Mouse (Mus musculus) effector memory CD4-positive, alpha-beta T cell, adult 5 months (primary cell): ENCODE measurements around the gene Zfp512. TPM values are rescaled to one million over a fixed set of nuclear protein-coding genes. Genes with fewer than 3 reads are reported as not detected.

Source experiments
- polyA plus RNA-seq: library from polyadenylated mRNA; unstranded; fragments of 100-300 nt; shearing (Covaris generic); gene quantifications from one replicate; pipeline ENCODE4 v1.2.1, GENCODE M21; 2017

Gene Zfp512
- polyA plus RNA-seq = 32.7 TPM

GRCm38 (mm10) chr5:31451878-31452561 lies at the start of gene Zfp512:
Zfp512 (plus strand) TSS chr5:31452431.

GRCm38 (mm10) chr5:31485440-31485839 lies 33.2 kb downstream of the Zfp512 start, which contains the start of gene 4930548H24Rik:
4930548H24Rik (plus strand) TSS chr5:31485740.

GRCm38 (mm10) chr5:31494513-31495297 lies 42.5 kb downstream of the Zfp512 start, which contains the start of gene Gpn1:
Gpn1 (plus strand) TSS chr5:31494741.

GRCm38 (mm10) chr5:31526354-31527116 lies 74.3 kb downstream of the Zfp512 start, which contains the start of gene Slc4a1ap:
Slc4a1ap (plus strand) TSS chr5:31526995.

GRCm38 (mm10) chr5:31527707-31528106 lies 75.5 kb downstream of the Zfp512 start, which contains the start of gene Supt7l:
Supt7l (minus strand) TSS chr5:31527807.

Other genes starting within 250 kb of the Zfp512 start
- gene Ppm1g, start 231.7 kb upstream of the Zfp512 start, polyA plus RNA-seq = 166 TPM
- 283 TPM for gene Nrbp1, start 211.6 kb upstream of the Zfp512 start, polyA plus RNA-seq
- gene Gm9970, start 211.2 kb upstream of the Zfp512 start, polyA plus RNA-seq = not detected
- 42.2 TPM for gene Krtcap3, start 200.7 kb upstream of the Zfp512 start, polyA plus RNA-seq
- gene Ift172, start 161.3 kb upstream of the Zfp512 start, polyA plus RNA-seq = 8.5 TPM
- 4.6 TPM for gene Fndc4, start 156.4 kb upstream of the Zfp512 start, polyA plus RNA-seq
- gene Gckr, start 155.0 kb upstream of the Zfp512 start, polyA plus RNA-seq = not detected
- not detected for gene 4930548H24Rik, start 33.3 kb downstream of the Zfp512 start, polyA plus RNA-seq
- gene Gpn1, start 42.3 kb downstream of the Zfp512 start, polyA plus RNA-seq = 30.7 TPM
- 53.6 TPM for gene Slc4a1ap, start 74.6 kb downstream of the Zfp512 start, polyA plus RNA-seq
- gene Supt7l, start 75.4 kb downstream of the Zfp512 start, polyA plus RNA-seq = 11.5 TPM
- 187 TPM for gene Mrpl33, start 144.5 kb downstream of the Zfp512 start, polyA plus RNA-seq
- gene Rbks, start 245.2 kb downstream of the Zfp512 start, polyA plus RNA-seq = 15.9 TPM
- 40.7 TPM for gene Babam2, start 245.3 kb downstream of the Zfp512 start, polyA plus RNA-seq